Mouse (Mus musculus) adrenal gland, postnatal 0 days (tissue): ENCODE measurements around the gene Calm1. TPM values are rescaled to one million over a fixed set of nuclear protein-coding genes. Genes with fewer than 3 reads are reported as not detected.

ENCODE experiments used
- polyA plus RNA-seq: library from polyadenylated mRNA; unstranded; fragments of >200 nt; fragmentation: Nextera tagmentation; extraction: Ambion mirVana; gene quantifications from 2 replicates; pipeline ENCODE4 v1.2.1, GENCODE M21; 2015

Calm1 gene
- 1,189 and 1,429 TPM in 2 replicates for polyA plus RNA-seq

GRCm38 (mm10) chr12:100198967-100199660 lies at the start of gene Calm1:
Gene Calm1 (plus strand): TSS chr12:100199435.

GRCm38 (mm10) chr12:100159261-100159975 lies 39.8 kb upstream of the Calm1 start, which contains the start of gene Nrde2:
Gene Nrde2 (minus strand): TSS chr12:100159653.

Other genes starting within 250 kb of the Calm1 start
- 0.28 and 1.3 TPM in 2 replicates for gene Kcnk13, start 234.9 kb upstream of the Calm1 start, polyA plus RNA-seq
- gene Psmc1, start 89.3 kb upstream of the Calm1 start, polyA plus RNA-seq = 212 and 294 TPM in 2 replicates
- gene Nrde2, start 39.8 kb upstream of the Calm1 start, polyA plus RNA-seq = 11.0 and 13.5 TPM in 2 replicates